Mouse (Mus musculus) heart, embryonic 16.5 days (tissue): ENCODE measurements at regions not wholly inside any gene's neighbourhood (a gene's known extent, or its start where the extent isn't known, plus 50 kb on each side); places are given as distances from the start of the nearest gene placed in this dataset.

Experiments used
- ATAC-seq: fragments of 200-750 bp; cut with Nextera tagmentation; replicated peaks from 2 replicates; pipeline ENCODE4 v1.8.0; 2017; ENCODE audit warnings: moderate number of reproducible peaks; ENCODE audit not compliant: insufficient read depth, low FRiP score; ENCODE audit errors: extremely low read depth
- H3K27ac ChIP-seq: fragments of 300-500 bp; sonication (generic); 2 replicates; pipeline ENCODE4 v1.5.1; 2014; ENCODE audit warnings: mild to moderate bottlenecking, low read length, control low read depth, moderate library complexity
- H3K27me3 ChIP-seq: fragments of 300-500 bp; sonication (generic); 2 replicates; pipeline ENCODE4 v1.6.1; 2014; ENCODE audit warnings: low read length, mixed read lengths; ENCODE audit not compliant: control insufficient read depth, insufficient read depth
- H3K36me3 ChIP-seq: fragments of 300-500 bp; sonication (generic); 2 replicates; pipeline ENCODE4 v1.6.1; 2014; ENCODE audit not compliant: control insufficient read depth, insufficient read depth
- H3K4me1 ChIP-seq: fragments of 300-500 bp; sonication (generic); 2 replicates; pipeline ENCODE4 v1.6.1; 2014; ENCODE audit warnings: low read length, mixed read lengths; ENCODE audit not compliant: control insufficient read depth, insufficient read depth
- H3K4me2 ChIP-seq: fragments of 300-500 bp; sonication (generic); 2 replicates; pipeline ENCODE4 v1.6.1; 2014; ENCODE audit warnings: low read depth, mild to moderate bottlenecking, control low read depth, low read length
- H3K4me3 ChIP-seq: fragments of 300-500 bp; sonication (generic); 2 replicates; pipeline ENCODE4 v1.5.1; 2014; ENCODE audit warnings: mild to moderate bottlenecking, control low read depth, low read length
- H3K9ac ChIP-seq: fragments of 300-500 bp; sonication (generic); 2 replicates; pipeline ENCODE4 v1.6.1; 2014; ENCODE audit warnings: low read length, control low read depth
- H3K9me3 ChIP-seq: fragments of 300-500 bp; sonication (generic); replicated peaks from 2 replicates; pipeline ENCODE4 v1.6.1; 2016; ENCODE audit warnings: low read length; ENCODE audit not compliant: control insufficient read depth
- WGBS: fragments of 180-500 bp; shearing (Covaris S2); extraction: QIAGEN DNeasy Blood & Tissue Kit; methylation state at CpG from one replicate; pipeline ENCODE4 v1.1.7; 2014; 5-methylcytosine and 5-hydroxymethylcytosine counted together

DNA sequence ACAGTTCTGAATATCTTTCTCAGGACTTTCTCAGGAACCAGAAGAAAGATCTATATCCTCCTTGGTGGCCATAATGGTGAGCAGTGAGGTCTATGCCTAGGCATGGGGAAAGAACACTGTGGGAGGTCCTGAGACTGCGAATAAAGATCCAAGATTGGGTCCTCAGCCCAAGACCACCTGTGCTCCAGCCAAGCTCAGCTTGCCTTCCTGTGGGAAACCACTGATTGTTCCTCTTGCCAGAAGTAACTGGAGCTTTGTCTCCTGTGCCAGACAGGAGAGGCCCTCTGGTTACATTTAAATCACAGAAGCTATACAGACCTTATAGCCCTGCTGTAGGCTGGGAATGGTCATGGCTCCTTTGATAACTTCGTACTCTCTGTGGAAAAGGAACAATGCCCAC lies 148.8 kb upstream of the Sh3bp4 start:
- Histone ChIP-seq H3K27ac (no peak overlapping the region), H3K9me3 (no peaks in the 10 kb centered on the region), H3K4me1 (no peaks in the 10 kb centered on the region), H3K4me3 (no peak overlapping the region), H3K27me3 (no peaks in the 10 kb centered on the region), H3K9ac (no peak overlapping the region), H3K36me3 (no peaks in the 10 kb centered on the region), H3K4me2 (no peak overlapping the region)
- no peak for ATAC-seq
- WGBS = 70% methylated on average over 2 of the region's 2 CpGs

DNA sequence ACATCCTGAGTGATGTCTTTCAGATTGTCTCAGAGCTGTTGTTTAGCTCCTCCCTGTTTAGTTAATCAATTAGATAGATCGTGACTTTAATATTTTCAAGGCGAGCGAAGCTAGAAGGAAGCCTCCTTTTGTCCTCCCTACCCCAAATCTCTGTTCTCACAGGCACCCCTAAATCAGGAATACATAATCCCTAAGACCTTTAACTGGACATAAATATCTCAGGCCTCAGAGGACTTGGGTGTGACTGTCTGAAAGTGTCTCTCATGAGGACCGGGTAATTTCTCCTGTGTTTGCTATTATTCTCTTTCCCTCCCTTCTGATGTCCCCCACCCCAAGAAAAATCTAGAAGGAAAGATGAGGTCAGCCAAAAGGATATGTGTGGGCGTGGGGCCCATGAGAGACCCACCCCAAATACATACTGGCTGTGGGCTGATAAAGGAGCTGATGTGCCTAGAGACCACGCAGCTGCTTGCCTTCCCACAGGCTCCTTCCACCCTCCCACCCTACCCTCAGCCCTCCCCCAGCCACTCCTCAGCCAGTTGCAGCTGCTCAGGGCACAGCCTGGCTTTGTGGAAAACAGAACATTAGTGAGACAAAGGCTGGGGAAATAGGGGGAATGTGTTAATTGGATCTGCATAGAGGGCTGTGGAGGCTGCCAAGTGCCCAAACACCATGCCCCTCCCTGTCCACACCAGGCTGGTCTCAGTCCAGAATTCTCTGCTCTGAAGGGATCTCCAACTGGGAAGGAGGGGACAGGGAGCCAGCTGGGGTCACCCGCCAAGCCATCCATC lies 146.2 kb upstream of the Sh3bp4 start:
- H3K9me3 ChIP-seq = 0 out of 2 replicates have a peak, but pooled peaks cover 3% of the 10 kb centered on the region
- no peak overlapping the region for H3K4me3 ChIP-seq
- no peaks in the 10 kb centered on the region for H3K27me3 ChIP-seq
- no peak overlapping the region for H3K27ac ChIP-seq
- H3K4me2 ChIP-seq = no peak overlapping the region
- H3K9ac ChIP-seq = no peak overlapping the region
- peak; percentile 52 for ATAC-seq
- no peaks in the 10 kb centered on the region for H3K4me1 ChIP-seq
- no peaks in the 10 kb centered on the region for H3K36me3 ChIP-seq
- 50% methylated on average over 7 of the region's 7 CpGs for WGBS

DNA sequence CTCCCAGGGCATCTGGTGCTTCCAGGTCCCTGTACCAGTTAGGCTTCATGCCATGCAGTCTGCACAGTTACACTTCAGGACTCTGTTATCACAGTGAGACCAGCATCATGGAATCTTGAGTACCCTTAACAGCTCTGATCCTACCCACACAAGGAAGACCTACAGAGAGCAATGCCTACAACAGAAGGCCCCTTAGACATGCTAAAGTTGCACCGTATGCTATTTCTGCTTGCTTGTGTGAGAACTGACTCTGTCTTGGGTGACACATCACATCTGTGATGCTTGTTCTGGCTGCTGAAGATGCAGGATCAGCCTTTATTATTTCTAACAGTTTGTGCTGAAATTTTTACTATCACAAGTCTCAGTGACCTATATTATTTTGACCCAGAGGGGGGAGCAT lies 135.0 kb upstream of the Sh3bp4 start:
- Histone ChIP-seq H3K4me1 (no peaks in the 10 kb centered on the region), H3K27ac (no peak overlapping the region), H3K4me2 (no peak overlapping the region), H3K4me3 (no peak overlapping the region), H3K9me3 (no peaks in the 10 kb centered on the region), H3K36me3 (no peaks in the 10 kb centered on the region), H3K27me3 (no peaks in the 10 kb centered on the region), H3K9ac (no peak overlapping the region)
- 83% methylated on average over 1 of the region's 1 CpGs for WGBS
- ATAC-seq = no peak

DNA sequence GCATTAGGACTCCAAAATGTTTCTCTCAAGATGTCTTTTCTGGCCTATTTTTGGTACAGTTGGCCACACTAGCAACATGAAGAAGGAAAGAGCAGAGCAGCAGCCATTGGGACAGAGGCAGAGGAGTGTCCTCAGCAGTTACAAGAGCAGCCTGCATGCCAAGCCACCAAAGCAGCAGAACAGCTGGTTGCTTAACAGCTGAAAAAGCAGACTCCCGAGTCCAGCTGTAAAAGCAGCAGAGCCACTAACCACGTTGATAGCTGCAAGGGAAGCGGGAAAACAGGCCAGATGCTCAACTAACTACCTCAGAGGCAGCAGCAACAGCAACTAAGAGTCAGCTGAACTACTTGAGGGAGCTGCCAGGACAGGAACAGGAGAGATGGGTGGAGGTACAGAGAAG lies 134.4 kb upstream of the Sh3bp4 start:
- H3K4me2 ChIP-seq = no peak overlapping the region
- no peaks in the 10 kb centered on the region for H3K4me1 ChIP-seq
- ATAC-seq = no peak
- no peaks in the 10 kb centered on the region for H3K27me3 ChIP-seq
- H3K27ac ChIP-seq = no peak overlapping the region
- no peak overlapping the region for H3K9ac ChIP-seq
- no peaks in the 10 kb centered on the region for H3K36me3 ChIP-seq
- no peak overlapping the region for H3K4me3 ChIP-seq
- 73% methylated on average over 3 of the region's 3 CpGs for WGBS
- no peaks in the 10 kb centered on the region for H3K9me3 ChIP-seq

DNA sequence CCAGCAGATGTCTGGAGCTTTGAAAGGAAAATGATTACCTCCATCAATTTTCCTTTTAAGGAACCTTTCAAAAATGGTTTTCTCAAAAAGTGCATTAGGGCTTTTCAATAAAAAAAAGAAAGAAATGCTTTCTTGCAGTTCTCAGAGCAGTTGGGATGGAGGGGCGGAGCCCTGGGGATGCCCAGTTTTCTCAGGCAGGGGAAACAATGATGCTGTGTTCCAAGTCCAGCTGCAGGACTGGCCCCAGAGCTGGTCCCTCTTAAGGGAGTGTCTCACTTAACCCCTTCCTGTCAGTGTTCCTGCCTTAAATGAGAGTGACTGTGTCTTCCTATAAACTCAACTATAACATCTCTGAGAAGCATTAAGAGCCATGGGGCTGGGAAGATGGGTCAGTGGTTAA lies 132.9 kb upstream of the Sh3bp4 start:
- no peak for ATAC-seq
- H3K36me3 ChIP-seq = no peaks in the 10 kb centered on the region
- H3K27me3 ChIP-seq = no peaks in the 10 kb centered on the region
- no peak overlapping the region for H3K9ac ChIP-seq
- H3K4me1 ChIP-seq = no peaks in the 10 kb centered on the region
- no peak overlapping the region for H3K4me3 ChIP-seq
- no peak overlapping the region for H3K27ac ChIP-seq
- H3K4me2 ChIP-seq = no peak overlapping the region
- H3K9me3 ChIP-seq = no peaks in the 10 kb centered on the region
- 75% methylated on average over 1 of the region's 1 CpGs for WGBS

DNA sequence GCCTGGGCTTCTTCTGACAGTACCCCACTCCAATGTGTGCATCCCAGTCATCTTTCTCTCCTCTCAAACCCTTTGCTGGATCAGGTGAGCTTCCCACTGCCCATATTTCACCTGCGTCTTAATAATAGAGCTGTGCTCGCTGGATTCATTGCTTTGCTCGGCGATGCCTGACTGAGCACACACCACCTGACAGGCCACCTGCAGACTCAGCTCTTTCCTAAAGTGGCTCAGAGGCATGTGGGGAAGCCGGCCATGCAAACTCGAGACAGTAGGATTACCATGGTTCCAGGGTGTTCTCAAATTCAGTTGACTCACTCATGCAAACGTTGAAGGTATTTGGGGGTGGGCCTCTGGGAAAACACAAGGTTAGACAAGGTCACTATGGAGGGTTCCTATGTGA lies 131.8 kb upstream of the Sh3bp4 start:
- no peak overlapping the region for H3K9ac ChIP-seq
- H3K4me1 ChIP-seq = no peaks in the 10 kb centered on the region
- 76% methylated on average over 7 of the region's 7 CpGs for WGBS
- H3K9me3 ChIP-seq = no peaks in the 10 kb centered on the region
- no peak overlapping the region for H3K4me2 ChIP-seq
- no peak for ATAC-seq
- H3K27me3 ChIP-seq = no peaks in the 10 kb centered on the region
- no peak overlapping the region for H3K27ac ChIP-seq
- H3K36me3 ChIP-seq = no peaks in the 10 kb centered on the region
- no peak overlapping the region for H3K4me3 ChIP-seq

DNA sequence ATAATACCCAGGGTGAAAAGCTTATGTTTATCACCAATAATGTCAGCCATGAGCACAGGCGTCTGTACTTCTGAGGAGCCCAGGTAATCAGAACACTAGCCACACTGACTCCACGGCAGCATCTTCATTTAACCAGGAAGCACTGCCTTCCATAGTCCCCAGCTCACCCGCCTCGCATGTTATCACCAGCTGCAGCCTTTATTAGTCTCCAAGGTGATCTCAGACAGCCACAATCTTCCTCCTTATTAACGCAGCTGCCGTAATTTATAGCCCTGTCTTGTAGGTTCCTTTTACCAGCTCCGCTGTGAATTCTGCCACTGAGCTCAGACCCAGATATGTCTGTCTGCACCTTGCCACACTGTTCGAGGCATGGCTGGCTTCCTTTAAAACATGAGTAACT lies 127.2 kb upstream of the Sh3bp4 start:
- H3K36me3 ChIP-seq = no peaks in the 10 kb centered on the region
- H3K4me2 ChIP-seq = no peak overlapping the region
- H3K4me1 ChIP-seq = no peaks in the 10 kb centered on the region
- no peak overlapping the region for H3K9ac ChIP-seq
- H3K27me3 ChIP-seq = no peaks in the 10 kb centered on the region
- no peak overlapping the region for H3K27ac ChIP-seq
- H3K4me3 ChIP-seq = no peak overlapping the region
- no peak for ATAC-seq
- WGBS = 55% methylated on average over 8 of the region's 8 CpGs
- H3K9me3 ChIP-seq = no peaks in the 10 kb centered on the region

DNA sequence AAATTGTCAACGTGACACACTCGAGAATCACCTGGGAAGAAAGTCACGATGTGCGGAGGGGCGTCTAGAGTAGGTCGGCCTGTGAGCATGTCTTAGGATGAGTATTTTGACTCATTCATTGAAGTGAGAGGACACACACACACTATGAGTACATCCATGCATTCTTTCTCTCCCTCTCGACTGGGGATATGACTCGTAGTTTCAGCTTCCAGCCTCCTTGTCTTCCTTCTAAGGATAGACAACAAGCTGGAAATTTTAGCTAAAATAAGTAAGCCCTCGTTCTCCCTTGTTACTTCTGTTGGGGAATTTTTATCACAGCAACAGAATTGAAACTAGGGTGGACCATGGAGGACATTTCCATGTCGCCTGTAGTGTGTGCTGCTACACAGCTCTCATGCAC lies 124.3 kb upstream of the Sh3bp4 start:
- H3K9me3 ChIP-seq = peaks cover 6% of the 10 kb centered on the region
- no peak overlapping the region for H3K9ac ChIP-seq
- H3K27ac ChIP-seq = no peak overlapping the region
- H3K4me1 ChIP-seq = no peaks in the 10 kb centered on the region
- ATAC-seq = no peak
- WGBS = 85% methylated on average over 10 of the region's 10 CpGs
- H3K27me3 ChIP-seq = no peaks in the 10 kb centered on the region
- H3K4me3 ChIP-seq = no peak overlapping the region
- no peaks in the 10 kb centered on the region for H3K36me3 ChIP-seq
- H3K4me2 ChIP-seq = no peak overlapping the region

DNA sequence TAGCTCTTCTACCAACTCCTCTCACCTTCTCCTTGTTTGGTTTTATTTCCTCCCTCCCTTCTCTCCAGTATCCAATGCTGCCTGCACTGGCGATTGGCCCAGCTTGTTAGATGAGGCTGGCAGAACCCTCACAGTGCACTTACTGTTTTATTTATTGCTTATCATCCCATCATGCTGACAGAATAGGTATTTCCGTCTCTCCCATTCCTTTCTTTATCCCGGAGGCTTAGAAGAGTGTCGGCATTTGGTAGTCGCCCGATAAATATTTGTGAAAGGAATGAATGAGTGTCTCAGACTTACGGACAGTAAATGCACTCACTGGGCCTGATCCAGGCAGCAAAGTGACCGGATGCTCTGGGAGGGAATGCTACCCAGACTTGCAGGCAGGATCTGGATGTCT lies 123.8 kb upstream of the Sh3bp4 start:
- Histone ChIP-seq H3K27ac (no peak overlapping the region), H3K36me3 (no peaks in the 10 kb centered on the region), H3K9me3 (peaks cover 6% of the 10 kb centered on the region), H3K4me3 (no peak overlapping the region), H3K4me2 (no peak overlapping the region), H3K4me1 (no peaks in the 10 kb centered on the region), H3K27me3 (no peaks in the 10 kb centered on the region), H3K9ac (no peak overlapping the region)
- ATAC-seq = no peak
- 65% methylated on average over 8 of the region's 8 CpGs for WGBS
